Mouse (Mus musculus) thymus, adult 2 months (tissue): Measurements from ENCODE around the gene Ccl17. TPM values are rescaled to one million over a fixed set of nuclear protein-coding genes. Genes with fewer than 3 reads are reported as not detected.
"Not testable (repeated sequence)": the region's sequence is repeated elsewhere in the genome, so short reads cannot be mapped to it uniquely, and the experiment has no call there.

Experiments used
- DNase-seq: peaks from one replicate; pipeline ENCODE4 v3.0.0; 2021
- H3K27ac ChIP-seq: fragments of 200-500 bp; 2 replicates; pipeline ENCODE4 v1.5.1; 2012; ENCODE audit warnings: low read length, control low read depth; ENCODE audit not compliant: control insufficient read depth, insufficient read depth
- H3K27me3 ChIP-seq: fragments of 200-500 bp; 2 replicates; pipeline ENCODE4 v1.6.1; 2012; ENCODE audit warnings: mild to moderate bottlenecking, low read length, moderate library complexity, mixed read lengths; ENCODE audit not compliant: control insufficient read depth, insufficient read depth
- H3K36me3 ChIP-seq: fragments of 200-500 bp; 2 replicates; pipeline ENCODE4 v1.6.1; 2012; ENCODE audit warnings: mild to moderate bottlenecking, low read length, moderate library complexity; ENCODE audit not compliant: control insufficient read depth, insufficient read depth
- H3K4me1 ChIP-seq: fragments of 200-500 bp; replicated peaks from 2 replicates; pipeline ENCODE4 v1.6.1; 2012; ENCODE audit warnings: low read length; ENCODE audit not compliant: control insufficient read depth, insufficient read depth
- H3K4me3 ChIP-seq: fragments of 200-500 bp; 2 replicates; pipeline ENCODE4 v1.5.1; 2012; ENCODE audit warnings: mild to moderate bottlenecking, low read length, control low read depth, moderate library complexity; ENCODE audit not compliant: control insufficient read depth, insufficient read depth
- CTCF ChIP-seq: fragments of 200-500 bp; IDR thresholded peaks from 2 replicates; pipeline ENCODE4 v1.5.1; 2012; ENCODE audit warnings: mild to moderate bottlenecking, control low read depth, low read length, moderate library complexity, borderline replicate concordance; ENCODE audit not compliant: control insufficient read depth, poor library complexity, insufficient read depth; ENCODE audit errors: extremely low read depth
- POLR2A ChIP-seq: fragments of 200-500 bp; IDR thresholded peaks from 2 replicates; pipeline ENCODE4 v1.6.1; 2012; ENCODE audit warnings: mild to moderate bottlenecking, low read length, control low read depth, moderate library complexity; ENCODE audit not compliant: control insufficient read depth, poor library complexity, insufficient read depth; ENCODE audit errors: extremely low read depth
- WGBS: fragments of 180-500 bp; shearing (Covaris S2); methylation state at CpG from one replicate; pipeline ENCODE4 v1.1.7; 2018; 5-methylcytosine and 5-hydroxymethylcytosine counted together
- polyA plus RNA-seq: library from polyadenylated mRNA; depleted of rRNA; stranded (reverse); fragments of >200 nt; gene quantifications from 2 replicates; pipeline ENCODE4 v1.2.3, GENCODE M21; 2012

The Ccl17 gene
- polyA plus RNA-seq, 1 experiment = 15.7 TPM

DNA sequence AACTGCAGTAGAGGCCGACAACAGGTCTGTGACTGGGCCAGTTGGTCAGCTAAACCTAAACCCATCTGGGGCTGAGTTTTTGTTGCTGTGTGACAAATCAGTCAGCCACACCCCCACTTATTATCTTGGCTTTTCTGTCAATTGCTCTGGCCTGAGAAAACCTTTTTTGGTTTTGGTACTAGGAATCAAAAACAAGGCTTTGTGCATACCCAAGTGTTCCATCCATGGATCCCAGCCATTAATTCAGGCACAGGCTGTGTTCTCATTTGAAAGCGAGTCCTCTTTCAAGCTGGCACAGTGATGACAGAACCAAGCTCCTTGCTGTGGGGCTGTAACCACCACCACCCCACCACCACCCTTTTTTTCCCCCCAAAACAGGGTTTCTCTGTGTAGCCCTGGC lies 11.1 kb downstream of the Ccl17 start:
- no peaks in the 10 kb centered on the region for H3K27me3 ChIP-seq
- WGBS = 99% methylated on average over 2 of the region's 2 CpGs
- no peak for DNase-seq
- peaks cover 23% of the 10 kb centered on the region for H3K36me3 ChIP-seq
- peaks cover 4% of the 10 kb centered on the region; the same call in 1 of the 2 replicates for H3K4me1 ChIP-seq
- no peak overlapping the region for H3K27ac ChIP-seq
- no peak overlapping the region for H3K4me3 ChIP-seq
- TF ChIP-seq POLR2A = no peak
- no peak for TF ChIP-seq CTCF

DNA sequence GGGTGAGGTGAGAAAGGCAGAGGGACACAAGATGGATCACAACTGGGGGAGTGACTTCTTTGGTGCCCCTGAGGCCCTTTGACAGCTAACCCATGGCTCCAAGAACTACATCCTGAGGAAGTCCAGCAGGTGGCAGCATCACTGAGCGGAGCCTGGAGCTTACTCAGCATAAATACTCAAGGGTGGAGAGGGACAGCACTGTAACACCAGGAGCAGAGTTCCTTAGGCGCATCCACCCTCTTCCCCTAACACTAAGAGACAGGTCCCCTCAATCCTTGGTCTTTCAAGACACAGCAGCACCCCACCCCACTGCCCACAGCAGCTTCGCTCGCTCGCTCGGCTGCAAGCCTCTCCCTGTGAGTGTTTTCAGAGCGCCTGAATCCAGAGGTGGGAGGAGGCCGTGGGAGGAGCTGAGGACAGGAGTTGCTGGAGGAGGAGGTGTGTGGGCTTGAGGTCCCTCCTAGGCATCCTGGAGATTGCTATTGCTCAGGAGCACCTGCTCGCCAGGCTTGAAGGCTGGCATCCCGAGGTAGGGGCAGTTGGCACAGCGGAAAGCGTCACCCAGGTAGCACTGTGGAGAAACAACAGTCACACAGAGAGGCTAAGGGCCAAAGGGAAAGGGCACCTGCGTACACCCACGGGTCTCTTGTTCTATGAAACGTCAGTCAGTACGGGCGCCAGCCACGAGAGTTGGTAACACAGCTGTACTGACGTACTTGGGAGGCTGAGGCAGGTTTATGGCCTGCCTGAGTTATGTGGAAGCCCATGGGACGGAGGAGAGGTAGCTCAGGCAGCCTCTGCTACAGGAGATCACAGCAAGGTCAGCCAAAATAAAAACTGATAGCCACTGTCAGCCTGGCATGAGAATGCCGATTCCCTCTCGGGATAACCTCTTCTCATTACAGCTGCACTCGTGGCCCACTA lies 12.6 kb downstream of the Ccl17 start:
- Histone ChIP-seq H3K27me3 (no peaks in the 10 kb centered on the region), H3K36me3 (peaks cover 34% of the 10 kb centered on the region), H3K27ac (no peak overlapping the region), H3K4me3 (no peak overlapping the region), H3K4me1 (peaks cover 3% of the 10 kb centered on the region; the same call in 1 of the 2 replicates)
- WGBS = 93% methylated on average over 23 of the region's 23 CpGs
- TF ChIP-seq POLR2A (no peak), CTCF (peak; percentile 36; the same call in 1 of the 2 replicates)
- DNase-seq = peak; percentile 50

DNA sequence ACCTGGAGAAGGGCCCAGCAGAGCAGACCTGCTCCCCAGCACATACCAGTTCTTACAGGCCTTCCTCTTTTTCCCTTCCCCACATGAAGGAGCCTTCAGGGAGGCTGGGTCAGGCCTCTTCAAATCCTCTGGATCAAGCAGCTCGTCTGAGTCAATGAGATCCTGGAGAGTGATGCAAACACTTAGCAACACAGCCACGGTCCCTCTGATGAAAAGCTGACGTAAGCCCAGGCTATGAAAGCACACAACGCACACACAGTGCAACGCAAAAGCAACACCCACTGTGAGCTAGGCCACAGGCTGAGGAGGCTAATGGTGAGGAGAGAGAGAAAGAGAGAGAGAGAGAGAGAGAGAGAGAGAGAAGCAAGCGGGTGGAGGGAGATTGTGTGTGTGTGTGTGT lies 14.9 kb downstream of the Ccl17 start:
- H3K4me1 ChIP-seq = peaks cover 4% of the 10 kb centered on the region; the same call in 1 of the 2 replicates
- H3K36me3 ChIP-seq = peaks cover 42% of the 10 kb centered on the region
- H3K4me3 ChIP-seq = no peak overlapping the region
- no peak for DNase-seq
- H3K27ac ChIP-seq = no peak overlapping the region
- 96% methylated on average over 6 of the region's 6 CpGs for WGBS
- no peaks in the 10 kb centered on the region for H3K27me3 ChIP-seq
- TF ChIP-seq CTCF = no peak
- no peak for TF ChIP-seq POLR2A

DNA sequence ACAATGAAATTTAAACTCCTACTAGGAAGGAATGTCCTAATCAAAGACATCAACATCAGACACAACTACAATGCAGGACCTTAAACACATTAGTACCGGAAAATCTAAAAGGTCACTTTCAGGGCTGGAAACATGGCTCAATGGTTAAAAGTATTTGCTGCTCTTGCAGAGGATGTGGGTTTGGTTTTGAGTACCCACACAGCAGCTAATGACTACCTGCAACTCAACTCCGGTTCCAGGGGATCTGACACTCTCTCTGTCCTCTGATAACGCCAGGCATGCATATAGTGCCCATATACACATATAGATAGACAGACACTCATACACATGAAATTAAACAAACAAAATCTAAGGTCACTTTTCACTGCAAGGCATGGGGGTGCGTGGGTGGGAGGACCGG lies 16.0 kb downstream of the Ccl17 start:
- peaks cover 4% of the 10 kb centered on the region; the same call in 1 of the 2 replicates for H3K4me1 ChIP-seq
- no peaks in the 10 kb centered on the region for H3K27me3 ChIP-seq
- TF ChIP-seq CTCF (no peak), POLR2A (no peak)
- no peak overlapping the region for H3K4me3 ChIP-seq
- WGBS = 89% methylated on average over 5 of the region's 5 CpGs
- DNase-seq = no peak
- H3K27ac ChIP-seq = no peak overlapping the region
- peaks cover 44% of the 10 kb centered on the region for H3K36me3 ChIP-seq

DNA sequence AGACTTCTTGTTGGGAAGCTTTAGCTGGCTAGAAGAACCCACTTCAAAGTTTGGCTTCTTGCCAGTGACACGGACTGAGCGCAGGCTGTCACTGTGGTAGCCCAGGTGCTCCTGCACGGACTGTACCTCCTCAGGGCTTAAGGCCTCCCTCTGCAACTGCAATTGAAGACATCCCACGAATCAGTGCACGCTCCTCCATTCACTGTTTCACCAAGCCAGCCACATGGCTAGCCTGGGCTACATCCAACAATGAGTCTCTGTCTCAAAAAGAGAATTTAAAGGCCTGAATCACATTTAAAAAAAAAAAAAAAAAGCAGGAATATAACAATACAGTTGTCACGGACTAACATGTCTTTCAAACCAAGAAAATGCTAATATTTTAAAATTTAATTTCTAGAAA lies 18.0 kb downstream of the Ccl17 start:
- Histone ChIP-seq H3K27ac (no peak overlapping the region), H3K4me3 (no peak overlapping the region), H3K36me3 (peaks cover 47% of the 10 kb centered on the region), H3K4me1 (peaks cover 4% of the 10 kb centered on the region; the same call in 1 of the 2 replicates), H3K27me3 (no peaks in the 10 kb centered on the region)
- WGBS = 36% methylated on average over 6 of the region's 6 CpGs
- no peak for DNase-seq
- no peak for TF ChIP-seq POLR2A
- no peak for TF ChIP-seq CTCF

DNA sequence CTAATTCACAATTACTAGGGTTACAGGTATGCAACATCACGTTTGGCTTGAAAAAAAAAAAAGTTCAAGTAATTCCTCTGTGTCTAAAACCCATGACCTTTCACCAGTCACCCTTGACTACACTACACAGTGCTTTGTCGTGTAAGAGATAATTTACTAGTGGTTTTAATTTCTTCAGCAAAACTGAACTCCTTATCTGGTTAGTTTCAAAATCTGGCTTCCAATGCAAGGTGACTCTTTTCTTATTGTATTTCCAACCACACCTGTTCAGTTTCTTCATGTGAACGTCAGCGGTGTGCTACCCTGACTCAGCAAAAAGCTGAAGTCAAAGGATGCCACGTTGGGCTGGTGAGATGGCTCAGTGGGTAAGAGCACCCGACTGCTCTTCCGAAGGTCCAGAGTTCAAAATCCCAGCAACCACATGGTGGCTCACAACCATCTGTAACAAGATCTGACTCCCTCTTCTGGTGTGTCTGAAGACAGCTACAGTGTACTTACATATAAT lies 23.7 kb downstream of the Ccl17 start:
- H3K4me1 ChIP-seq, H3K27ac ChIP-seq, DNase-seq, H3K27me3 ChIP-seq, H3K4me3 ChIP-seq: not testable (repeated sequence)
- peaks cover 15% of the 10 kb centered on the region for H3K36me3 ChIP-seq
- 71% methylated on average over 7 of the region's 7 CpGs for WGBS

DNA sequence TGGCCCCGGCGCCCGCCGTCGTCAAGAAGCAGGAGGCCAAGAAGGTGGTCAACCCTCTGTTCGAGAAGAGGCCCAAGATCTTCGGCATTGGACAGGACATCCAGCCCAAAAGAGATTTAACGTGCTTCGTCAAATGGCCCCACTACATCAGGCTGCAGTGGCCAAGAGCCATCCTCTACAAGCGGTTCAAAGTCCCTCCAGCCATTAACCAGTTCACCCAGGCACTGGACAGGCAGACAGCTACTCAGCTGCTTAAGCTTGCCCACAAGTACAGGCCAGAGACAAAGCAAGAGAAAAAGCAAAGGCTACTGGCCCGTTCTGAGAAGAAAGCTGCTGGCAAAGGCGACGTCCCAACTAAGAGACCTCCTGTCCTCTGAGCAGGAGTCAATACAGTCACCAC lies 25.5 kb downstream of the Ccl17 start:
- H3K27me3 ChIP-seq, H3K4me1 ChIP-seq, H3K4me3 ChIP-seq, DNase-seq, H3K27ac ChIP-seq, H3K36me3 ChIP-seq: not testable (repeated sequence)
- 98% methylated on average over 13 of the region's 13 CpGs for WGBS
